Mouse (Mus musculus): ENCODE results near the gene Tmem79.
"Not testable (repeated sequence)": the region's sequence is repeated elsewhere in the genome, so short reads cannot be mapped to it uniquely, and the experiment has no call there.

Gene Tmem79

DNA sequence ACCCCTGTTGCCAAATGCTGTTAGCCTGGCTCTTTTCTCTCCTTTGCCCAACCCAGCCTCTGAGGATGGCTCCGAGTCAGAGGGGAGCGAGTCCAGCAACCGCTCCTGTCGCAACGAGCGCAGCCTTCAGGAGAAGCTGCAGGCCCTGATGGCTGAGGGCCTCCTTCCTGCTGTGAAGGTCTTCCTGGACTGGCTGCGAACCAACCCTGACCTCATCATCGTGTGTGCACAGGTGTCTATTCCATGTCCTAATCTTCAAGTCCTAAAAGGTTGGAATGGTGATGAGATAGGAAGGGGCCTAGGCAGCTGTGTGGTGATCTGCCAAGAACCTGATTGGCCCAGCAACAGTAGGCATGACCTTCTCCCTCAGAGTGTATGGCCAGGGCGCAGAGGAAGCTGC, 17.0 kb upstream of the Tmem79 start:
- DNase-seq: no peak

DNA sequence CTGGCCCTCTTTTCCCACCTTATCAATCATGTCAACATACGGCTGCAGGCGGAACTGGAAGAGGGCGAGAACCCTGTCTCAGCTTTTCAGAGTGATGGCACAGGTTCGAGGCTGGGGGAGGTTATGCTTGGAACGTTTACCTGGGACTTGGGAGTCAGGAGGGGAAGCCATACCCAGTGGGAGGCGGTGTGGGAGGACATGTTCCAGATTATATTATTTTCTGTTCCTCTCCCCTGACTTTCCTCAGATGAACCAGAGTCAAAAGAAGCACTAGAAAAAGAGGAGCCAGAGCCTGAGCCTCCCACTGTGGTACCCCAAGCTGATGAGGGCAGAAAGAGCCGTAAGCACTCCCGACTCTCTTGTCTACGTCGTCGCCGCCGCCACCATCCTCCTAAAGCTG, 14.8 kb upstream of the Tmem79 start:
- no peak for DNase-seq

DNA sequence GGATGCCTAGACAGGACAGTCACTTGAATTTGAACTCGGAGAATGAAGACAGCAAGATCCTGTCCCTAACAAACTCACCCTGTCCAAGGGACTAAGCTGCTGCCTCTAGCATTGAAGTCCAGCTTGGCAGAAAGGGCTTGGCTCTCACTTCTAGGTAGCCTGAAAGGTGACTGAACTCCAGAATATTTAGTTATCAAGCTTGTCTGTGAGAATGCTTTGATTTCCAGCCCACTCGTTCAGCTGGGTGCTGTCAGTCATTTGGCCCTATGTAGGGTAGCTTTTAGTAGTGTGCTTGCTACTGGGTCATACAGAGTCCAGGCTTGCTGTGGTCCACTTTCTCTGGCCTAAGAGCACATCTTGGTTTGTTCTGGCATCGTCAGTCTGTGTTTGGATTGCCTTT, 3.1 kb upstream of the Tmem79 start:
- no peak for DNase-seq

DNA sequence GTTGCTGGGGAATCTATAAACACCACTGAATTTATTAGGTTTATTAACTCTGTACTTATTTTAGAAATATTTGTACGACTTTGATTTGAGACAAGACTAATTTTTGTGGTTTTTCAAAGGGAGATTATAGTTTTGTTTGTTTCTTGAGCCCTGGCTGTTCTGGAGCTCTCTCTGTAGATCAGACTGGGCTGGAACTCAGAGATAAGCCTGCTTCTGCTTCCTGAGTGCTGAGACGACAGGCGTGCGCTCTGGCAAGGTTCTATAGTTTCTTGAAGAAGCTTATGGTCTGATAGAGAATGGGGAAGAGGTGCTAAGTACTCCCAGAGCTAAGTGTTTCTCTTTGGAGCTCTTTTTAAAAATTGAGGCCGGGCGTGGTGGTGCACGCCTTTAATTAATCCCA, 2.4 kb upstream of the Tmem79 start:
- DNase-seq: no peak

DNA sequence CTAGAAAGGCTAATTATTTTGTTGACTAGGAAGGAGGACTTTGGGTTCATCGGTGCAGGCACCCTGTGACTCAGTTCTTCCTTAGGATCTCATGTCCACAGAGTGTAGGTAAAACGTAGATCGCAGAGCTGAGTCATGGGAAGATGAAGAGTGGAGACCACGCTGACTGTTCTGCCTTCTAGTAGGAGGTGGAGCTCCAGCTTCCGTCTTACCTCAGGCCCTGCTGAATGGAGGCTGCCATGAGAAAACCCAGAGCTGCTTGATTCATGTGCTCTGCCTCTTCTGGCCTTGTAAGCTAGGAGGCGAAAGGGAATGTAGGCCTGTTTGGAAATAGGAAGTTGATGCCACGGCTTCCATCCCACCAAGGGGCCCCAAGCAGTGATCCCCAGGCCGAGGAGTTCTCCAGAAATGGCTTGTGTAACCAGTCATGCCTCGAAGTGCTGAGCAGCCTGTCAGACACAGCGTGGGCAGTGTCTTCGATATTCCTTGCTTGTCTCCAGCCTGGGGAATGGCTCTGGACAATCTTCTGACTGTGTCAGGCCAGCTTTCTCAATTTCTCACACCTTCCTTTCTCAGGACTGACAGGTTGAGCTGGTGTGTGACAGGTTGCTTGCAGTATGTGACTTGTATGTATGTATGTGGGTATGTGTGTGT, 1.5 kb upstream of the Tmem79 start:
- no peak for DNase-seq

DNA sequence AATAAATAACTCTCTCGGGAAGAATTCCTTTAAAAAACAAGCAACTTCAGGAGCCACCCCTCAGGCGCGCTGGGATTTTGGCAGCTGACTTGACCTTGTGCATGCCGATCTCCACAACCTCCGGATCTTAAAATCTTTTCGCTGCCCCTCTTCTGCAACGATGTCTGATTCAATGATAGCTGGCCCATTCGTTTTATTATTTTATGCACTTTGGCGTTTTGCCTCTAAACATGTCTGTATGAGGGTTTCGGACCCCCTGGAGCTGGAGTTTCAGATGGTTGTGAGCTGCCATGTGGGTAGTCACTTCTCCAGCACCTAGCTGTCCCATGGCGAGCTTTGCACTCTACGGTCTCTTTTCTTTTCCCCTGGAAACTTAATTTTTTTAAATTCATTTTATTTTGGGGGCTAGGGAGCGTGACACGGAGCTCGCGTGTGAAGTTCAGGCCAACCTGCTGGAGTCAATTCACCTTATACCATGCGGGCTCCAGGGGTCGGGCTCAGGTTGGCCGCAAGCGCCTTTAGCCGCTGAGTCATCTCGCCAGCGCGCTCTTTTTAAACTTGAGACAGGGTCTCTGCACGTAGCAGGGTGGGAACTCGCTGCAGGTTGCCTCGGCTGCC, 403 bp downstream of the Tmem79 start:
- peak; percentile 36 for DNase-seq

DNA sequence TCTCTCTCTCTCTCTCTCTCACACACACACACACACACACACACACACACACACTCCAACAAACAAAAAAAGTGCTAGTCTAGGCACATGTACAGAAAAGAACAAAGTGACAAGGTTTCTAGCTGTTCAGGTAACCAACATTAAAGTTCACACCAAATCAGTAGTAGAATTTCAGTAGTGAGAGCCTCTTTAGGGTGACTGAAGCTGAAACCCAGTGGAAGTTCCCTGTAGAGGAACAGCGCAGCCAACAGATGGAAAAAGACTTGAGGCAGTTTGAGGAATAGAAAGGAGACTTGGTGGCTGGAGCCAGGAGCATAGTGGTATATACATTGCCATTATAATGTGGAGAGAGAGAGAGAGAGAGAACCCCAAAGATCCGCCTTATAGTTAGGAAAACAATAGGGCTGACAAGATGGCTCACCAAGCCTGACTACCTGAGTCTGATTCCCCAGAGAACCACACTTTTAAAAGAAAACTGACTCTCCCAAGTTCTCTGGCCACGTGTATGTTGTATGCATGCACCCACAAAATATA, 979 bp downstream of the Tmem79 start:
- no peak for DNase-seq

DNA sequence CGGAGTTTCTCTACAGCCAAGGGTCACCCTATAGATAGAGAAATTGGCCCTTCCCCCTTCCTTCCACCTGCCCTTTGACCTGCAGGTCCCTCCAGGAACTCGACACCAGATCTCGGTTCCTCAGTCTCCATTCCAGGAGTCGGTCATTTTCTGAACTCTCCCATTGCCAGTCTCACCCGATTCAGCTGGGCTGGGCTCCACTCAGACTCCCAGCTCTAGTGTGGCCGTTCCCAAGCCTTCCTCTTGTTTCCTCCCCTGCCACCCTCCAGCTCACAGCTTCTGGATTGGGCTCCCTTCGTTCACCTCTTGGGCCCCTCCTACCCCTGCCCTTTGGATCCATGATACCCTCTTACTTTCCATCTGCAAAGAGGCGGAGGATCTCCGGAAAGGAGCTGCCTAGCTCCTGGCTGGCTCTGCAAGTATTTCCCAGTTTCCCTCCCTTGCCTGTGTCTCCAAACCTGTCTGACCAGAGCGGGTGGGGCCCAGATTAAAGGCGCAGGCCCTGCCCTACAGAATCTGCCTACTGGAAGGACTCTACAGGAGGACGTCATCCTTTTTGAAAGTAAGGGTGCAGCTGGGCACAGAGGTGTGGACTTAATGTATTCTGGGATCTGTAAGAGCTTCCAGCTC, 1.8 kb downstream of the Tmem79 start:
- DNase-seq: peak; percentile 46

DNA sequence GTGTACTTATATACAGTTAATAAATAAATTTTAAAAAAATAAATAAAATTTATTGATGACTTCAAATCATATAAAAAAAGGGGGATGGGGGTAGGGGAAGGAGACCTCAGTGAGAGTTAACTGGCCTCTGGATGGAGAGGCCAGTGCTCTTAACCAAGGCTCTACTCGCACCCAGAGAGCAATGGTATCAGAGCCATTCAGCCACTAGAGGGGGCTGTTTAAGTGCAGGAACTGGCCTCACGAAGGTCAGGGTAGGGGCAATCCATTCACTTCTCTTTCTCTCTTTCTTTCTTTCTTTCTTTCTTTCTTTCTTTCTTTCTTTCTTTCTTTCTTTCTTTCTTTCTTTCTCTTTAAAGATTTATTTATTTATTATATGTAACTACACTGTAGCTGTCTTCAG, 4.7 kb downstream of the Tmem79 start:
- peak; percentile 26 for DNase-seq

DNA sequence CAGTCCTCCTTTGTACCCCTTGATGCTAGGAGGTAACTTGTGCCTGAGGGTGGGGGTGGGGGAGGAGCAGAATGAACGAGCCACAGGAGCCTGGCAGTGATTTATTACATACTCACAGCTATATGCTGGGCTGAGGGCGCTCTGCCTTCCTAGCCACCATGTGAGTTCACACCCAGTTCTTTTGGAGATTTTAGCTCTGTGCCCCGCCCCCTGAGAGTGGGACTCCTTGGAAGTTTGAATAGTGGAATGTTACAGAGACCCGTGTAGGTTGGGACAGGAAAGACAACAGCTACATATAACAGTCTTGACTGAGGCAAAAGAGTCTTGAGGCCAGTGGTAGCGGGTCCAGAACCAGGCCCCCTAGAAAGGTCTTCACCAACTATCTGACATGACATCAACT, 7.0 kb downstream of the Tmem79 start:
- no peak for DNase-seq

DNA sequence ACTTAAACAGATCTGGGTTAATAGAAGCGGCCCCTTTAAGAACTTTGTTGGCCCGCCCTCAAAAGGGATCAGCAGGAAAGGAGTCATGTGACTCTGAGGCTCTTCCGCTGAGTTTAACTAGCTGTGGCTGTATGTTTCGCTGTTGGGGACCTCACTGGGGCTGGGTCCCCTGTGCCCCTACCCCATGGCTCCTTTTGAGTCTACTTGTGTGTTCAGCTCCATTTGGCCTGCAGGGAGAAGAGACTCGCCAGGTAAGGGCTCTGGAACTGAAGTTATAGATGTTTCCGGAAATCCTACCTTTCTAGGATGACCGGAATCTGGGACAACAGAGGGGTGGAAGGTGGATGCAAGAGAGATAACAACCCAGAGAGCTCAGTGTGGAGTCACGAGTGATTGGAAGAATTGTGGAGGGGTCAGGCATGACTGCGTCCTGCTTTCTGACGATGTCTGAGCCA, 11.0 kb downstream of the Tmem79 start, which contains the start of gene Glmp:
Gene Glmp (plus strand): TSS at position 73 of the 455 bp plus-strand sequence.
- DNase-seq: peak; percentile 72

DNA sequence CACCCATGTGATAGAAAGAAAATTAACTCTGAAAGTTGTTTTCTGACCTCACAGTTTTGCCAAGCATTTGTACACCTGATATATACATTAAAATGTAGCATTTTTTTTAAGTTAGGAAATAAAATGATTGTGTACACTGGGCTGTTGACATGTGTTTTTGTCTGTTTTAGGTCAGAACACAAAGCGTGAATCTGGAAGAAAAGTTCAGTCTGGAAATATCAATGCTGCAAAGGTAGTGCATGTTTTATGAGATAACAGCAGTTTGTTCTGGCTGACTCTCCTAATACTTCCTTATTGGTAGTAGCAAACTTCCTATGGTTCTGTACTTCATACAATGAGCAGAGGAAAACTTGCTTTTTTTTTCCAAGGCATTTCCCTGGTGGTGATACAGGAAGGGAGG, 36.8 kb downstream of the Tmem79 start:
- DNase-seq: no peak

DNA sequence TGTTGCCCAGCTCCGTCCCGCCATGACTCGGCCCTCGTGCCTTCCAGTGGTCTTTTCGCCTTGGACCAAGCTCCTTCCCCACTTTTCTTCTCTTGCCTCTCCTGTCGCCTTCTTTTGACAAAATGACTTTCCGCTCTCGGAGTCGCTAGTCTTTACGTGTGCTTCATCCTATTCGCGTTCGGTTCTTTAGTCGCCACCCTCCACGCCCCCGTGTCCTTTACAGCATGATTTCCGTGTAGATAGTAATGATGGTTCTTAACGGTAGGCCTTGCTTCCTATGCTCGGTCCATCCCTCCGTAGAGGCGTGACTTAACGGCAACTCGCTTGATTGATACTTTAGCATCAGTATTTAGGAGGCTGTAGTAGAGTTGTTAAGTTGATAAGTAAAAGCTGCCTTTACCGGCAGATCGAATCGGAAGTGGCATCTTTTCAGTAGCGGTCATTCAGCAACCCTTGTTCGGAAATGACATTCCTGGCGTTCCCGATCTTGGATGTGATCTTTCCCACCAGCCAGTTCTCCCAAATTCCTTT, 38.6 kb downstream of the Tmem79 start:
- no peak for DNase-seq

DNA sequence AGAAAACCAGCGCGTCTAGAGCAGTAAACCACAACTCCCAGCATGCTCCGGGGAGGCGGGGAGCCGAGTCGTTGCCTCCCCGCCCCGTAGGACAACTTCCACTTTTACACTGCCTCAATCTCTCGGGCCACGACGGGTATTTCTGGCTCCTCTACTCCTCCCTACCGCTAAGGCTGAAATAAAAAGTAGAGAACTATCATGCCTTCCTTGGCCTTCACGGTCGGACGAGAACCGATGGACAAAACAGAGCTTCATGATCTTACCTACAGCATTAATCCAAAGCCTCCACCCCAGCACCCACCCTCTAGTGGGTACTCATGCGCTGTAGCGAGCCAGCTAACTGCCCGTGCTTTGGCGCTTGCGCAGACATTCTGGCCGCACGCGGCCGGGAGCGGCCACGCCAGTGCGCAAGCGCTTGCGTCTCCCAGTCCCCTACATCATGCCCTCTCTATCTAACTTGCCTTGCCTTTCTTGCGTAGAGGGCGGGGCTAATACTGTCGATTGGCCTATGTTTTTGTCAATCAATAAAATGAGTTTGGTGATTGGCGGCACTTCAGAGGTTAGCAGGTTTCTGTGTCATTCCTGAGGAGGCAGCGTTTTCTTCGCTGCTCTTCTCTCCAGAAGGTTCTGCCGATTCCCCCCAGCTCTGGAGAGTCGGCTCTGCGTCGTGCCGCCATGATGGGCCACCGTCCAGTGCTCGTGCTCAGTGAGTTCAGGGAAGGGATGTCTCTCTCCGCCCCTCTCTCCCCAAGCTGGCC, 39.2 kb downstream of the Tmem79 start, which contains the start of the genes Tsacc and Cct3:
Gene Tsacc (minus strand): TSS at position 439 of the 758 bp plus-strand sequence.
Gene Cct3 (plus strand): TSS at position 556 of the 758 bp plus-strand sequence.
- DNase-seq: peak; percentile 99

DNA sequence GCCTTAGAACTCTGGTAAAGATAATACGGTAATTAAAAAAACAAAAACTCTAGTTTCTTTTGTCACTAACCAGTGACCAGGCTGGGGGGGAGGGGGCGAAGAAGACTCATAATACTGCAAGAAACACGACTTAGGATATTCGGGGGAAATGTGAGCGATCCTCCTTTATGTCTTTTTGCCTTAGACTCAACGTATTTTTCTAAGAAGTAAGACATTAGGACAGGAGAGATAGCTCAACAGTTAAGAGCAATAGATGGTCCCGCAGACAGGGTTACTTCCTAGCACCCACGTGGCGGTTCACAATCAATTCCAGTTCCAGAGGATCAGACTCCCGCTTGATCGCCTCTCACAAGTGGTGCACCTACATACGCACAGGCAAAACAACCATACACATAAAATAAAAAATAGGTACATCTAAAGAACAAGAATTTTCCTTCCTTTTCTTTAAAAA, 39.8 kb downstream of the Tmem79 start:
- DNase-seq: no peak

DNA sequence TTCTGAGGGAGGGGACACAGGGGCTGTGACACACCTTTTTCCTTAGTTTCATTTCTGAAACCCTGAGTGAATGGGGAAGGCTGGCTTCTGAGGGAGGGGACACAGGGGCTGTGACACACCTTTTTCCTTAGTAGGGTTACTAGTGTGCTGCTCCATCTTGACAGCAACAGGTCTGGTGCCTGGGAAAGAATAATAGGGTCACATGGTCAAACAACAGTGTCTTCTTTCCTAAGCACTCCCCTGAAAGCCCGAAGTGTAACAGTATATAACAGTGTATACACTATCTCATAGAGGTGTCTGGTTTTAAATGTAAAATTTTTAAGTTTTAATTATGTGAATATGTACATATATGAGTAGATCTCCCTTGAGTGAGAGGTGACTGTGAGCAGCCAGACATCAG, 40.7 kb downstream of the Tmem79 start:
- not testable (repeated sequence) for DNase-seq

DNA sequence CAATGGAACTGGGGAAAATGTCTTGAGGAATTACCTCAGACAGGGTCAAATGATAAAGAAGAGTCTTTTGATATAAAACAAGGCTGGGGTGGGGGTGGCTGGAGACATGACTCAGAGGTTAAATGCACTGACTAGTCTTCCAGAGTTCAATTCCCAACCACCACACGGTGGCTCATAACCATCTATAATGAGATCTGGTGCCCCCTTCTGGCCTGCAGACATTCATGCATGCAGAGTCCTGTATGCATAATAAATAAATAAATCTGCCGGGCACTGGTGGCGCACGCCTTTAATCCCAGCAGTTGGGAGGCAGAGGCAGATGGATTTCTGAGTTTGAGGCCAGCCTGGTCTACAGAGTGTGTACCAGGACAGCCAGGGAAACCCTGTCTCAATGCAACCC, 44.0 kb downstream of the Tmem79 start:
- DNase-seq: peak; percentile 20

DNA sequence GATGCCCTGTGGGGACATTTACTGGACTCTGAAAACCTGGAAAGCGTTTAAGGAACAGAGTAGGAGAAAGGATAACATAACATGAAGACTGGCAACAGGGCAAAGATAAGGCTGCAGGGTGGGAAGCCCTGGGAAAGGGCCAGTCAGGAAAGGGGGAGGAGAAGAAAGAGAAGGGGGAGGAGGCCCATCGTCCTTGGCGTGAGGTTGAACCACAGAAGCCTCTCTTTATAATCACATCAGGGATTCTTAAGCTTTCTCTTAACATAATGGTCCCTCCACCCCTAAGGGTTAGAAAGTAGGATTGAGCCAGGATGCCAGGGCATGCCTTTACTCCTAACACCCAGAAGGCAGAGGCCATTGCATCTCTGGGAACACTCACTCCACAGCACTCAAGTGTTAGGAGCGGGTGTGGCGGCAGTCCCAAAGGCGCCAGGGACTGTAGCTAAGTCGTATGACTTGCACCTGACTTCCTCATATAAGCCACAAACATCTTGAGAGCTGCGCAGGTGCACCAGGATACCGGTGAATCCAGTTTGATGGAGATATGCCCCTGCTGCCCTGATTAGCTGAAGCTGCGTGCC, 47.7 kb downstream of the Tmem79 start:
- not testable (repeated sequence) for DNase-seq

DNA sequence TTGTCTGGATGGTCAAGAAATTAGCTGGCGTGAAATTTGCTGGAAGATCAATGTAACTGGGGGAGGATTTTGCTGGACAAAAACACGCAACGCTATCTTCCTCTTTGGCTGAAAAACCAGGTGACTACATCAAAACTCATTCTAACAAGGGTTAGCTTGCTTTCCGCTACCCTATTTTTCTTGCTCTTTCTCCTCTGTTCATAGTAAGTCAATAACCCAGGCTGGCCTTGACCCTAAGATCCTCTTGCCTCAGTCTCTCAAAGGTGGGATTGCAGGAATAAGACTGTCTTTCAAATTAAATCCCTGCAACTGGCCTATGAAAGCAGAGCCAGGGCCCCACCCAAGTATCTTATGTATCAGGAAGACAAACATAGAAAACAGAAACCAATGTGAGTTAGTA, 48.8 kb downstream of the Tmem79 start, which contains the start of gene Gm38392:
Gene Gm38392 (minus strand): TSS at position 101 of the 400 bp plus-strand sequence.
- DNase-seq: no peak

DNA sequence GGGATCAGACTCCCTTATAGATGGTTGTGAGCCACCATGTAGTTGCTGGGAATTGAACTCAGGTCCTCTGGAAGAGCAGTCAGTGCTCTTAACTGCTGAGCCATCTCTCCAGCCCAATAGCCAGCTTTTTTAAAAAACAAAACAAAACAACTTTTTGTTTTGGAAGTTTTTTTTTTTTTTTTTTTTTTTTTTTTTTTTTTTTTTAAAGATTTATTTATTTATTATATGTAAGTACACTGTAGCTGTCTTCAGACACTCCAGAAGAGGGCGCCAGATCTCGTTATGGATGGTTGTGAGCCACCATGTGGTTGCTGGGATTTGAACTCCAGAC, 50.4 kb downstream of the Tmem79 start:
- DNase-seq: not testable (repeated sequence)

DNA sequence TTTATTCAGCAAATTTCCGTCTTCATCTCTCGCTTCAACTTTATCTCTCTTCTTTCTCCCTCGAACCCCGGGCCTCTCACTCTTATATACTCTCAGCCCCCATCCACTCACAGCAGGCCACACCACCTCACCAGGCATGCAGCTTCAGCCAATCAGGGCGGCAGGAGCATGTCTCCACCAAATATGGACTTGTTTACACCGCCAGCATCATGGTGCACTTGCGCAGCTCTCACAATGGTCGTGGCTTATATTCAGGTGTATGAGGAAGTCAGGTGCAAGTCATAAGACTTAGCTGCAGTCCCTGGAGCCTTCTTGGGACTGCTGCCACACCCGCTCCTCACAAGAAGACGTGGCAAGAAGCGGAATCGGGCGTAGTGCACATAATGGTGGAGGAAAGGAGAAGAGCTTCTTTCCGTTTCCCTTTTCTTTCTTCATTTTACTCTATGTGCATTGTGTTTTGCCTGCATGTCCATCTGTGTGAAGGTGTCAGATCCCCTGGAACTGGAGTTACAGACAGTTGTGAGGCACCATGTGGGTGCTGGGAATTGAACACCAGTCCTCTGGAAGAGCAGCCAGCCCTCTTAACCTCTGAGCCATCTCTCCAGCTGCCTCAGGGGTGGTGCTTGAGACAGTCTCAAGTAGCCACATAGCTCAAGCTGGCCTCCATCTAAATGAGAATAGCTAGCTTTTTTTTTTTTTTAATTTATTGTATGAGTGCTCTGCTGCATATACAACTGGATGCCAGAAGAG, 51.0 kb downstream of the Tmem79 start:
- DNase-seq: not testable (repeated sequence)

All from kidney, adult 11 months (tissue).